Mouse (Mus musculus) neural tube, embryonic 11.5 days (tissue): ENCODE measurements around the gene Zfp652. TPM values are rescaled to one million over a fixed set of nuclear protein-coding genes. Genes with fewer than 3 reads are reported as not detected.

ENCODE experiments used
- ATAC-seq: fragments of 200-750 bp; cut with Nextera tagmentation; 2 replicates; pipeline ENCODE4 v1.8.0; 2017; ENCODE audit warnings: moderate number of reproducible peaks, mild to moderate bottlenecking, moderate TSS enrichment, moderate library complexity; ENCODE audit not compliant: insufficient read depth, low FRiP score, low TSS enrichment
- DNase-seq: peaks from one replicate; pipeline ENCODE4 v3.0.0-alpha.2; 2015; ENCODE audit warnings: low spot score
- H3K27ac ChIP-seq: fragments of 300-500 bp; sonication (generic); 2 replicates; pipeline ENCODE4 v1.5.1; 2014; ENCODE audit warnings: low read depth, mild to moderate bottlenecking, low read length
- H3K27me3 ChIP-seq: fragments of 300-500 bp; sonication (generic); 2 replicates; pipeline ENCODE4 v1.6.1; 2014; ENCODE audit warnings: mild to moderate bottlenecking, low read length, mixed read lengths; ENCODE audit not compliant: control insufficient read depth, insufficient read depth
- H3K36me3 ChIP-seq: fragments of 300-500 bp; sonication (generic); 2 replicates; pipeline ENCODE4 v1.6.1; 2014; ENCODE audit warnings: mild to moderate bottlenecking, low read length, moderate library complexity, mixed read lengths; ENCODE audit not compliant: control insufficient read depth, insufficient read depth
- H3K4me1 ChIP-seq: fragments of 300-500 bp; sonication (generic); 2 replicates; pipeline ENCODE4 v1.6.1; 2014; ENCODE audit warnings: low read length, mixed read lengths; ENCODE audit not compliant: control insufficient read depth, insufficient read depth
- H3K4me2 ChIP-seq: fragments of 300-500 bp; sonication (generic); 2 replicates; pipeline ENCODE4 v1.6.1; 2014; ENCODE audit warnings: low read depth, mild to moderate bottlenecking, moderate library complexity
- H3K4me3 ChIP-seq: fragments of 300-500 bp; sonication (generic); 2 replicates; pipeline ENCODE4 v1.5.1; 2014; ENCODE audit warnings: low read depth, low read length
- H3K9ac ChIP-seq: fragments of 300-500 bp; sonication (generic); 2 replicates; pipeline ENCODE4 v1.6.1; 2014; ENCODE audit warnings: mild to moderate bottlenecking, low read length
- H3K9me3 ChIP-seq: fragments of 300-500 bp; sonication (generic); 2 replicates; pipeline ENCODE4 v1.6.1; 2016; ENCODE audit warnings: low read length; ENCODE audit not compliant: control insufficient read depth
- WGBS: fragments of 180-500 bp; shearing (Covaris S2); extraction: QIAGEN DNeasy Blood & Tissue Kit; methylation state at CpG from one replicate; pipeline ENCODE4 v1.1.7; 2014; 5-methylcytosine and 5-hydroxymethylcytosine counted together
- polyA plus RNA-seq: library from polyadenylated mRNA; unstranded; fragments of >200 nt; fragmentation: Nextera tagmentation; extraction: Ambion mirVana; gene quantifications from 2 replicates; pipeline ENCODE4 v1.2.1, GENCODE M21; 2014

Gene Zfp652
- polyA plus RNA-seq, 1 experiment from 2014 or later: 12.3 TPM

GRCm38 (mm10) chr11:95831641-95832040 lies 119.2 kb downstream of the Zfp652 start:
- Histone ChIP-seq H3K9ac (no peak overlapping the region), H3K9me3 (no peaks in the 10 kb centered on the region), H3K27me3 (peaks cover 90% of the 10 kb centered on the region), H3K4me3 (no peak overlapping the region), H3K36me3 (no peaks in the 10 kb centered on the region), H3K4me2 (no peak overlapping the region; the same call in 1 of the 2 replicates), H3K4me1 (peaks cover 4% of the 10 kb centered on the region), H3K27ac (no peak overlapping the region)
- DNase-seq (no peak), ATAC-seq (no peak)
- 7% methylated on average over 15 of the region's 15 CpGs for WGBS

GRCm38 (mm10) chr11:95832129-95833005 lies 119.9 kb downstream of the Zfp652 start:
- Histone ChIP-seq H3K27me3 (peaks cover 84% of the 10 kb centered on the region), H3K9me3 (no peaks in the 10 kb centered on the region), H3K9ac (no peak overlapping the region), H3K27ac (no peak overlapping the region), H3K4me1 (peaks cover 4% of the 10 kb centered on the region), H3K36me3 (no peaks in the 10 kb centered on the region), H3K4me2 (no peak overlapping the region), H3K4me3 (no peak overlapping the region)
- DNase-seq: no peak
- ATAC-seq: no peak
- 36% methylated on average over 18 of the region's 18 CpGs for WGBS

- DNase-seq: no peak
- Histone ChIP-seq H3K27ac (no peak overlapping the region), H3K4me3 (no peak overlapping the region), H3K4me2 (no peak overlapping the region), H3K9ac (no peak overlapping the region), H3K9me3 (no peaks in the 10 kb centered on the region), H3K4me1 (peaks cover 4% of the 10 kb centered on the region), H3K36me3 (no peaks in the 10 kb centered on the region), H3K27me3 (peaks cover 81% of the 10 kb centered on the region)
- WGBS: 22% methylated on average over 8 of the region's 8 CpGs
- no peak for ATAC-seq
Observed at GRCm38 (mm10) chr11:95833006-95833570, 120.6 kb downstream of the Zfp652 start.

GRCm38 (mm10) chr11:95833631-95834142 lies 121.2 kb downstream of the Zfp652 start:
- Histone ChIP-seq H3K9ac (no peak overlapping the region), H3K27ac (no peak overlapping the region), H3K4me2 (no peak overlapping the region), H3K4me1 (peaks cover 4% of the 10 kb centered on the region), H3K9me3 (no peaks in the 10 kb centered on the region), H3K27me3 (peaks cover 76% of the 10 kb centered on the region), H3K36me3 (no peaks in the 10 kb centered on the region), H3K4me3 (no peak overlapping the region)
- ATAC-seq: no peak
- no peak for DNase-seq
- WGBS: 4% methylated on average over 18 of the region's 18 CpGs

- 7% methylated on average over 22 of the region's 22 CpGs for WGBS
- no peak overlapping the region for H3K27ac ChIP-seq
- no peak overlapping the region for H3K9ac ChIP-seq
- H3K9me3 ChIP-seq: no peaks in the 10 kb centered on the region
- H3K4me3 ChIP-seq: no peak overlapping the region
- H3K27me3 ChIP-seq: peaks cover 71% of the 10 kb centered on the region
- H3K4me1 ChIP-seq: peaks cover 4% of the 10 kb centered on the region
- H3K36me3 ChIP-seq: no peaks in the 10 kb centered on the region
- DNase-seq (no peak), ATAC-seq (no peak)
- no peak overlapping the region for H3K4me2 ChIP-seq
Observed at GRCm38 (mm10) chr11:95834143-95834667, 121.7 kb downstream of the Zfp652 start.

- peaks cover 62% of the 10 kb centered on the region for H3K27me3 ChIP-seq
- no peak overlapping the region for H3K4me3 ChIP-seq
- H3K9ac ChIP-seq: no peak overlapping the region
- H3K4me1 ChIP-seq: peaks cover 4% of the 10 kb centered on the region
- 25% methylated on average over 15 of the region's 15 CpGs for WGBS
- ATAC-seq: no peak
- DNase-seq: no peak
- no peak overlapping the region for H3K4me2 ChIP-seq
- H3K36me3 ChIP-seq: no peaks in the 10 kb centered on the region
- no peaks in the 10 kb centered on the region for H3K9me3 ChIP-seq
- H3K27ac ChIP-seq: no peak overlapping the region
Observed at GRCm38 (mm10) chr11:95834742-95835710, 122.6 kb downstream of the Zfp652 start.

- Histone ChIP-seq H3K4me1 (peaks cover 3% of the 10 kb centered on the region), H3K27ac (no peak overlapping the region), H3K27me3 (peaks cover 54% of the 10 kb centered on the region), H3K9me3 (no peaks in the 10 kb centered on the region), H3K4me3 (no peak overlapping the region), H3K9ac (no peak overlapping the region), H3K4me2 (no peak overlapping the region), H3K36me3 (no peaks in the 10 kb centered on the region)
- ATAC-seq: no peak
- DNase-seq: no peak
- WGBS: 44% methylated on average over 6 of the region's 6 CpGs
Observed at GRCm38 (mm10) chr11:95835832-95836231, 123.4 kb downstream of the Zfp652 start.

GRCm38 (mm10) chr11:95836433-95836832 lies 124.0 kb downstream of the Zfp652 start:
- DNase-seq (no peak), ATAC-seq (no peak)
- Histone ChIP-seq H3K9ac (no peak overlapping the region), H3K4me2 (no peak overlapping the region), H3K27me3 (peaks cover 48% of the 10 kb centered on the region), H3K4me3 (no peak overlapping the region), H3K27ac (no peak overlapping the region), H3K36me3 (no peaks in the 10 kb centered on the region), H3K4me1 (no peaks in the 10 kb centered on the region; the same call in 1 of the 2 replicates), H3K9me3 (no peaks in the 10 kb centered on the region)
- 71% methylated on average over 6 of the region's 6 CpGs for WGBS
